Mouse (Mus musculus): ENCODE measurements around the gene Atp6v1e2. TPM values are rescaled to one million over a fixed set of nuclear protein-coding genes. Genes with fewer than 3 reads are reported as not detected.

The Atp6v1e2 gene
- polyA plus RNA-seq, 1 experiment from 2014 or later = not detected

- Histone ChIP-seq H3K4me3 (no peak overlapping the region), H3K36me3 (no peaks in the 10 kb centered on the region), H3K9ac (no peak overlapping the region), H3K4me1 (peaks cover 16% of the 10 kb centered on the region), H3K9me3 (no peaks in the 10 kb centered on the region), H3K27ac (no peak overlapping the region), H3K27me3 (replicated peaks) (0 out of 2 replicates have a peak, but pooled peaks cover 3% of the 10 kb centered on the region), H3K4me2 (replicated peaks) (no peak overlapping the region)
- ATAC-seq (ENCODE audit: low FRiP score, low read depth) = no peak
- WGBS = 27% methylated on average over 5 of the region's 5 CpGs
These were observed 14.8 kb downstream of the Atp6v1e2 start for GRCm38 (mm10) chr17:86932896-86933295.

DNA sequence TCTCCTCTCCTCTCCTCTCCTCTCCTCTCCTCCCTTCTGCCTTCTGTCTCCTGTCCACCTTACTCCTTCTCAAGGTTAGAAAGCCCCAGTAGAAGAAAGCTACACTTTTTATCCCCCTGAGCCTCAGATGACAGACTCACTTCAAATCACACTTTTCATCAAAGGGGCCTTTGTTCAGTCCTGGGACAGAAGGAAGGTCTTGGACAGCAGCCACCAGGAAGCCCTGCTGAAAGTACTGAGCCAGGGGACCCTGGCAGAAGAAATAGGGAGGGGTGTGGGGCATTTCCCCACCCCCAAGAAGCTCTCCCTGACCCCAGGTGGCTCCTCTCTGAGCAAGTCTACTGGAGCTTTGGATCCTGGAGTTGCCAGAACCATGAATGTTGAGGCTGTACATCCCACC, 17.7 kb downstream of the Atp6v1e2 start:
- Histone ChIP-seq H3K36me3 (no peaks in the 10 kb centered on the region), H3K9ac (no peak overlapping the region), H3K4me1 (peaks cover 7% of the 10 kb centered on the region), H3K9me3 (peaks cover 10% of the 10 kb centered on the region), H3K4me3 (no peak overlapping the region), H3K27ac (no peak overlapping the region), H3K4me2 (replicated peaks) (no peak overlapping the region), H3K27me3 (replicated peaks) (0 out of 2 replicates have a peak, but pooled peaks cover 3% of the 10 kb centered on the region)
- ATAC-seq (ENCODE audit: low FRiP score, low read depth) = no peak

DNA sequence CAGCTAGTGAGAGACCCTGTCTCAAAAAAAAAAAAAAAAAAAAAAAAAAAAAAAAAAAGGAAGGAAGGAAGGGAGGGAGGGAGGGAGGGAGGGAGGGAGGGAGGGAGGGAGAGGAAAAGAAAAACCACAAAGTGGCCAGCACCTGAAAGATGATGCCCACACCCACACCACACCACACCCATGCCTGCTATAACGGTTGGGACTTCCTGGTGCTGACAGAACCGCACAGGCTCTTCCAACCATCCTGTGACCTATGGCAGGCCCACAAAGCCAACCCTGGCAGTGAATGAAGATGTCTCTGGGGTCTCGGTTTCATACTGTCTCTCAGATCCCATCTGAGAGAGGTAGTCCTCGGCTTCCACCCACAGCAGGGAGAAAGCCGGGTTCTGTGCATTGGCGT, 18.3 kb downstream of the Atp6v1e2 start:
- Histone ChIP-seq H3K4me3 (no peak overlapping the region), H3K36me3 (no peaks in the 10 kb centered on the region), H3K27ac (no peak overlapping the region), H3K4me1 (peaks cover 7% of the 10 kb centered on the region), H3K9me3 (peaks cover 10% of the 10 kb centered on the region), H3K27me3 (replicated peaks) (0 out of 2 replicates have a peak, but pooled peaks cover under 1% of the 10 kb centered on the region), H3K4me2 (replicated peaks) (no peak overlapping the region), H3K9ac (no peak overlapping the region)
- 91% methylated on average over 6 of the region's 6 CpGs for WGBS
- no peak for ATAC-seq (ENCODE audit: low FRiP score, low read depth)

DNA sequence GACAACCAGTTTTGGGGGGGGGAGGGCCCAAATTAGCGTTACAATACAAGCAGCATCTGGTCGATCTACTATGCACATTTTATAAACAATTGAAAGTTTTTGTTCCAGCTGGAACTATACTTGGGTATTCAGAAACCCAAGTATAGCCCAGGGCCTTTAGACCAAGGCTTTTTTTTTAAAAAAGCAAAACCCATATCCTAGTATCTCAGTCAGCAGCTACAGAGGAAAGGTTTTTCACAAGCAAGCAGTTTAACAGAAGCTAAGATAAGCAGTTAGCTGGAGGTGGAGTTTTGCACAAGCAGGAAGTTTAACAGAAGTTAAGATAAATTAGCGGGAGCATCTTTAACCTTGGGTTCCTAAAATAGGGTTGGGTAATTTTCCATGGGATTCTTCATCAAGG, 20.9 kb downstream of the Atp6v1e2 start:
- WGBS = 88% methylated on average over 3 of the region's 3 CpGs

DNA sequence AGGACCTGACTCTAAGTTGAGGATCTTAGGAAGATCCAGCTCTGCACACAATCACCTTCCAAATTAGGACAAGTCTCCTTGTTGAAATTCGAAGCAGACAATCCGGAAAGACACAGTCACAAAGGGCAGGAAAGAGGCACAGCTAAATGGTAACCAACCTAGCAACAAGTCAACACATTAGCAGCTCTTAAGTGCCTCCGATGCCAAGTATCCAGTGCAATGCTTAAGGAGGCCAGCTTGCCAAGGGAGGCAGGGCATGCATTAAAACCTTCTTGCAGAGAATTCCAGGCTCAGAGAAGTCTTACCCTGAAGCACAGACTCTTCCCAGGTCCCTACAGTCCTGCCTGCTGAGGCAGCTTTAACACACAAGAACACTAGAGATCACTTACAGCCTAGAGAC, 23.0 kb downstream of the Atp6v1e2 start:
- Histone ChIP-seq H3K27ac (no peak overlapping the region), H3K4me2 (replicated peaks) (no peak overlapping the region), H3K4me1 (no peaks in the 10 kb centered on the region), H3K9ac (no peak overlapping the region), H3K27me3 (replicated peaks) (no peaks in the 10 kb centered on the region), H3K36me3 (no peaks in the 10 kb centered on the region), H3K9me3 (peaks cover 10% of the 10 kb centered on the region), H3K4me3 (no peak overlapping the region)
- ATAC-seq (ENCODE audit: low FRiP score, low read depth) = no peak
- 80% methylated on average over 3 of the region's 3 CpGs for WGBS

More for the DNA sequence above, 20.9 kb downstream of the Atp6v1e2 start:
- ATAC-seq (ENCODE audit: low FRiP score, low read depth) = no peak
- Histone ChIP-seq H3K4me2 (replicated peaks) (no peak overlapping the region), H3K9me3 (peaks cover 10% of the 10 kb centered on the region), H3K36me3 (no peaks in the 10 kb centered on the region), H3K4me3 (no peak overlapping the region), H3K4me1 (no peaks in the 10 kb centered on the region; the same call in 1 of the 2 replicates), H3K9ac (no peak overlapping the region), H3K27me3 (replicated peaks) (no peaks in the 10 kb centered on the region), H3K27ac (no peak overlapping the region)

- H3K9ac ChIP-seq = no peak overlapping the region
- H3K36me3 ChIP-seq = no peaks in the 10 kb centered on the region
- H3K4me3 ChIP-seq = no peak overlapping the region
- ATAC-seq (ENCODE audit: low FRiP score, low read depth) = no peak
- no peak overlapping the region for H3K27ac ChIP-seq
- H3K4me1 ChIP-seq = no peaks in the 10 kb centered on the region
- 0 out of 2 replicates have a peak, but pooled peaks cover 3% of the 10 kb centered on the region for H3K9me3 ChIP-seq
- H3K4me2 ChIP-seq (replicated peaks) = no peak overlapping the region
- WGBS = 84% methylated on average over 11 of the region's 11 CpGs
- H3K27me3 ChIP-seq (replicated peaks) = no peaks in the 10 kb centered on the region
These were observed 28.0 kb downstream of the Atp6v1e2 start for GRCm38 (mm10) chr17:86919729-86920128.

DNA sequence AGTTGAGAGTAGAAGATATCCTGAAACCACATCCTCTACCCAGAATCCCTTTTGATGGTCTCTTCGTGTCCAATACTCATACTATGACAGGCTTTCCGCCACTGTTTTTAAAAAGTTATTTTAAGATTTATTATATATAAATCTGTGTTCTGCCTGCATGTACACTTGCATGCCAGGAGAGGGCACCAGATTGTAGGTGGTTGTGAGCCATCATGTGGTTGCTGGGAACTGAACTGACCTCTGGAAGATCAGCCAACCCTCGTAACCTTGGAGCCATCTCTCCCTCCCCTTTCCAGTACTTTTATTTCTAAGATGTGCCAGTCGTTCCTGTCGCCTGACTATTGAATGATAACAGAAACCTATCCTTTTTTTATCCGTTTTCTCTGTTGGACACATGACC, 28.9 kb downstream of the Atp6v1e2 start:
- H3K9ac ChIP-seq = no peak overlapping the region
- H3K9me3 ChIP-seq = 0 out of 2 replicates have a peak, but pooled peaks cover 3% of the 10 kb centered on the region
- no peaks in the 10 kb centered on the region for H3K36me3 ChIP-seq
- H3K4me3 ChIP-seq = no peak overlapping the region
- H3K4me2 ChIP-seq (replicated peaks) = no peak overlapping the region
- 74% methylated on average over 6 of the region's 6 CpGs for WGBS
- no peak overlapping the region for H3K27ac ChIP-seq
- H3K4me1 ChIP-seq = no peaks in the 10 kb centered on the region
- H3K27me3 ChIP-seq (replicated peaks) = no peaks in the 10 kb centered on the region
- no peak for ATAC-seq (ENCODE audit: low FRiP score, low read depth)

GRCm38 (mm10) chr17:86917048-86917447, 30.6 kb downstream of the Atp6v1e2 start, which contains the start of gene Tmem247:
Tmem247 (plus strand) TSS chr17:86917348.
- H3K4me3 ChIP-seq = no peak within 1 kb of the TSS
- ATAC-seq (ENCODE audit: low FRiP score, low read depth) = no peak
- no peaks in the 10 kb centered on the region for H3K4me1 ChIP-seq
- no peaks in the 10 kb centered on the region for H3K27me3 ChIP-seq (replicated peaks)
- no peak within 1 kb of the TSS for H3K9ac ChIP-seq
- H3K4me2 ChIP-seq (replicated peaks) = no peak within 1 kb of the TSS
- H3K36me3 ChIP-seq = no peaks in the 10 kb centered on the region
- 89% methylated on average over 10 of the region's 10 CpGs for WGBS
- H3K27ac ChIP-seq = no peak within 1 kb of the TSS
- 0 out of 2 replicates have a peak, but pooled peaks cover 3% of the 10 kb centered on the region for H3K9me3 ChIP-seq

DNA sequence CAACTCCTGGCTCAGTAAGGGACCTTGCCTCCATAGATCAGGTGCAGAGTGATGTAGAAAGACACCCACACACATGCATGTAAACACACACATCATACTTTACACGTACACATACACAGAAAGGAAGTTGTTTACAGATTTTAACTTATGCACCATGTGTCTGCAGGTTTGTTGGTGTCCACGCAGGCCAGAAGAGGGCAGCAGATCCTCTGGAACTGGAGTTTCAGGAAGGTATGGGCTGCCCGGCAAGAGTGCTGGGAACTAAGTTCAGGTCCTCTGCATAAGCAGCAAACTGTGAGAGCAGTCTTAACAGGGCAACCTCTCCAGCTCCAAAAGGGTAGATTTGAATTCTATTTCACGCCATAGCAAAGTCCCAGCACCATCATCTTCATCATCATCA, 32.2 kb downstream of the Atp6v1e2 start:
- no peaks in the 10 kb centered on the region for H3K4me1 ChIP-seq
- no peaks in the 10 kb centered on the region for H3K27me3 ChIP-seq (replicated peaks)
- H3K36me3 ChIP-seq = no peaks in the 10 kb centered on the region
- 0 out of 2 replicates have a peak, but pooled peaks cover 3% of the 10 kb centered on the region for H3K9me3 ChIP-seq
- ATAC-seq (ENCODE audit: low FRiP score, low read depth) = no peak
- no peak overlapping the region for H3K4me2 ChIP-seq (replicated peaks)
- no peak overlapping the region for H3K27ac ChIP-seq
- no peak overlapping the region for H3K4me3 ChIP-seq
- no peak overlapping the region for H3K9ac ChIP-seq
- WGBS = 86% methylated on average over 4 of the region's 4 CpGs

- ATAC-seq (ENCODE audit: low FRiP score, low read depth) = no peak
- WGBS = 82% methylated on average over 7 of the region's 7 CpGs
- no peak overlapping the region for H3K4me2 ChIP-seq (replicated peaks)
- no peaks in the 10 kb centered on the region for H3K4me1 ChIP-seq
- no peaks in the 10 kb centered on the region for H3K27me3 ChIP-seq (replicated peaks)
- H3K4me3 ChIP-seq = no peak overlapping the region
- no peak overlapping the region for H3K9ac ChIP-seq
- no peaks in the 10 kb centered on the region for H3K36me3 ChIP-seq
- H3K27ac ChIP-seq = no peak overlapping the region
- H3K9me3 ChIP-seq = 0 out of 2 replicates have a peak, but pooled peaks cover 3% of the 10 kb centered on the region
These were observed 34.6 kb downstream of the Atp6v1e2 start for GRCm38 (mm10) chr17:86913003-86913607.

DNA sequence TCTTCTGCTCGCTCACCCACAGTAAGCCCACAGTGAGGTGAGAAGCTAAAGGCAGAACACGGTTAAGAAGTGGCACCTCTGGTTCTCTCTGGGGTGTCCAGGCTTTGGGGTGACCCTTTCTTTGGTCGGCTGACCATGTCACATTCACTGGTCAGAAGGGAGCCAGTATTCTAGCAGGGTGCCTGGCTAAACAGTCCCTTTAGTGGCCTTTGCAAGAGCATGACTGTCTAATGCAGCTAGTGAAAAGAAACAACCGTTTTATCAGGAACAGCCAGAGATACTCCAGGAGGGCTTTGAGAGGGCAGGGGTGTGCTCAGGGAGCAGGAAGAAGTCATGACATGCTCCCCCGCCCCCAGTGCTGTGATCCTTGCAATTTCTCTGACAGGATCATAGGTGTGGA, 36.4 kb downstream of the Atp6v1e2 start:
- H3K4me2 ChIP-seq (replicated peaks) = no peak overlapping the region
- H3K27ac ChIP-seq = no peak overlapping the region
- H3K9ac ChIP-seq = no peak overlapping the region
- 0 out of 2 replicates have a peak, but pooled peaks cover 3% of the 10 kb centered on the region for H3K9me3 ChIP-seq
- 76% methylated on average over 5 of the region's 5 CpGs for WGBS
- no peaks in the 10 kb centered on the region for H3K4me1 ChIP-seq
- ATAC-seq (ENCODE audit: low FRiP score, low read depth) = no peak
- H3K36me3 ChIP-seq = no peaks in the 10 kb centered on the region
- H3K27me3 ChIP-seq (replicated peaks) = no peaks in the 10 kb centered on the region
- H3K4me3 ChIP-seq = no peak overlapping the region

DNA sequence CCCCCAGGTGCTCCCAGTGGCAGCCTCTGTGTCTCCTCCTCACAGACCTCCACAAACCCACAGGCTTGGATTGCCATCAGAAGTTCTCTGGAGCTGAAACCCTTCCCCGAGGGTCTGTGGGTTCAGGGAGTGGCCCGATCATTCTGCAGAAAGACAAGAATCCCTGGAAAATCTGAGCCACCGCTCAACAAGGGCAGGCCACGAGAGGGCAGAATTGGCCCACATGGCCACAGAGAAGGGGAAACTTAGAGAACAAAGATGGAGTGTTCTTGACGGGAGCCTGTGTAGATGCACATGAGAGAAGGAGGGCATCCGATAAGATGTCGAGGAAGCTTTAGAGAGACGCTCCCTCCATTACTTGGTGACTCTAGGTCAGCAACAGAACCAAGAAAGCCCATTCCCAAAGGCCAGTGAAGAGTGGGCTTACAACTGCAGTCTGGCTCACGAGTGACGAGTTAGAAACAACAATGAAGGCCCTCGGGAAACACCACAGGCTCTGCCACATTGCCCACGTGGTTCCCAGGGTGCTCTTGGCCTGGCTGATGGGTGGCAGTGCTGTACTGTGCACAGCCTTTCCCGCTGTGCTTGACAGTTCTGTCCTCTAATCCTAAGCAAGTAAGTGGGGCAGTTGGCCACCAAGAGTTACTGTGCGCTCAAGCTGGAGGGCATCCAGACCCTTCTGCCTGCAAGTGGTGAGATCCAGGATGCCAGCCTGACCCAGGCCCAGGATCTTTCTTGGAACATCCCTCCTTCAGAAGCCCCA, 37.8 kb downstream of the Atp6v1e2 start:
- Histone ChIP-seq H3K4me3 (no peak overlapping the region), H3K9ac (no peak overlapping the region), H3K4me1 (peaks cover 9% of the 10 kb centered on the region), H3K36me3 (no peaks in the 10 kb centered on the region), H3K4me2 (replicated peaks) (no peak overlapping the region), H3K27me3 (replicated peaks) (no peaks in the 10 kb centered on the region), H3K9me3 (no peaks in the 10 kb centered on the region), H3K27ac (no peak overlapping the region)
- ATAC-seq (ENCODE audit: low FRiP score, low read depth) = no peak
- 72% methylated on average over 14 of the region's 14 CpGs for WGBS
